30 mouse cellular contexts compared by ENCODE assay signal in the genomic region with DNA sequence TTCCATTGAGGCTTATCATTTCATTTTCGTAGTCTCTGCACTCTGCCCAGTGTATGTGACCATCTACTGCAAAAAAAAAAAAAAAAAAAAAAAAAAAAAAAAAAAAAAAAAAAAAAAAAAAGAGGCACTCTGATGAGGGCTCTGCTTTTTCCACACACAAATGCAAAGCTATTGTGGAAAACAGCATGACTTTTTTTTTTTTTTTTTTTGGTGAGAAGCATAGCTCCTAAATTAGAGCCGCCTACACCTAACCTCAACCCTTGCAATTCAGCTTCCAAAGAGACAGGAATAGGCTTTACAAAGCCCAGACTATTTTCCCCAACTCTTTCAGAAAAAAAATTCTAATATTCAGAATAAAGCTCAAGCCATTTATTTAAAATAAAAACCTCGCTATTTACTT. TPM values are rescaled to one million over a fixed set of nuclear protein-coding genes. Genes with fewer than 3 reads are reported as not detected.
"Had no signal": no experiment of that assay in that cellular context is flagged by ENCODE, and none has a peak within 500 bp of the region (broad histone marks: within the 10 kb centered on the region; RNA-seq: fewer than 3 reads in every experiment).

No protein-coding gene starts in this region.

- H3K4me3 ChIP-seq: gastrocnemius, adult 2 months; heart, embryonic 10.5 days; heart, embryonic 12.5 days; hindbrain, embryonic 13.5 days; hindbrain, embryonic 15.5 days; left cerebral cortex, adult 2 months; limb, embryonic 13.5 days; limb, embryonic 15.5 days; liver, embryonic 12.5 days had no signal

- DNase-seq: gastrocnemius, adult 2 months; gastrocnemius, postnatal 10 days; gastrocnemius, postnatal 25 days; heart, adult 18-20 months; heart, postnatal 14 days; heart, postnatal 36 days; kidney, adult 18-20 months; kidney, adult 8-10 months; kidney, postnatal 10 days; kidney, postnatal 25 days; kidney, postnatal 4 days; left cerebral cortex, postnatal 4 days had no signal

- H3K27me3 ChIP-seq: heart, embryonic 12.5 days; hindbrain, embryonic 13.5 days; hindbrain, embryonic 15.5 days; limb, embryonic 13.5 days; limb, embryonic 15.5 days; liver, embryonic 12.5 days had no signal

- H3K27ac ChIP-seq: gastrocnemius, adult 2 months; heart, embryonic 10.5 days; hindbrain, embryonic 13.5 days; hindbrain, embryonic 15.5 days; hindbrain, postnatal 0 days; left cerebral cortex, adult 2 months; limb, embryonic 13.5 days; limb, embryonic 15.5 days; liver, embryonic 12.5 days; liver, embryonic 14.5 days had no signal

- H3K9ac ChIP-seq: heart, embryonic 12.5 days; hindbrain, embryonic 13.5 days; hindbrain, embryonic 15.5 days; limb, embryonic 13.5 days; limb, embryonic 15.5 days; liver, embryonic 12.5 days; liver, embryonic 14.5 days had no signal

- H3K4me1 ChIP-seq: heart, embryonic 10.5 days; heart, embryonic 12.5 days; hindbrain, embryonic 13.5 days; hindbrain, embryonic 15.5 days; limb, embryonic 13.5 days; limb, embryonic 15.5 days; liver, embryonic 12.5 days had no signal

- H3K36me3 ChIP-seq: heart, embryonic 10.5 days; heart, embryonic 12.5 days; hindbrain, embryonic 13.5 days; hindbrain, embryonic 15.5 days; limb, embryonic 13.5 days; limb, embryonic 15.5 days; liver, embryonic 12.5 days had no signal

- ATAC-seq: hindbrain, postnatal 0 days; intestine, embryonic 16.5 days; liver, embryonic 12.5 days had no signal

- H3K9me3 ChIP-seq: heart, embryonic 10.5 days; heart, embryonic 12.5 days; hindbrain, embryonic 13.5 days; hindbrain, embryonic 15.5 days; limb, embryonic 13.5 days; limb, embryonic 15.5 days; liver, embryonic 12.5 days had no signal

- H3K4me2 ChIP-seq: heart, embryonic 12.5 days; hindbrain, embryonic 13.5 days; hindbrain, embryonic 15.5 days; limb, embryonic 13.5 days; limb, embryonic 15.5 days; liver, embryonic 12.5 days had no signal

RNA-seq across cellular contexts. Expression of a gene that starts 54.0 kb away (rescaled TPM):
- total RNA-seq: gastrocnemius, adult 2 months had no signal
- polyA plus RNA-seq: heart, embryonic 10.5 days; heart, embryonic 12.5 days; heart, embryonic 14.5 days; heart, embryonic 16.5 days; hindbrain, embryonic 11.5 days; hindbrain, embryonic 13.5 days; hindbrain, embryonic 15.5 days; hindbrain, postnatal 0 days; intestine, embryonic 14.5 days; intestine, embryonic 16.5 days; kidney, embryonic 14.5 days; kidney, embryonic 16.5 days; limb, embryonic 11.5 days; limb, embryonic 13.5 days; limb, embryonic 15.5 days; liver, embryonic 12.5 days had no signal
